Mouse (Mus musculus): Measurements from ENCODE around the gene Wnt2.

Wnt2 gene

DNA sequence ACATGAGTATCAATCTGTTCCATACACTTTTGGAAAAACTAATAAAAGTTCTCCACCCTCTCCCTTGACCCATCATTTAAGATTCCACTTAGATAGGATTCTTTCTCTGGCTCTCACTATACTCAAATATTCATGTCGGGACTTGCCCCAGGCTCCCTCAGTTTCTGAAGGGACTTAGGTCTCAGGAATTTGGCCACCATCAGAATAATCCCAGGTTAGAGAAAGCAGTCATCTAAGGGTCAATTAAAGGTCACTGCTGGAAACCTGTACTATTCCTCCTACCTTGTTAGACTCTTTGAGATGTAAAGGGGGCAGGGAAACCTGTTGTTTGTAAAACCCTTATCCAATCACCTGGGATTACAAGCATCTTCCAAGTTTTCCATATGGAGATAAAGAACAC lies 53.2 kb downstream of the Wnt2 start:
- DNase-seq: no peak

DNA sequence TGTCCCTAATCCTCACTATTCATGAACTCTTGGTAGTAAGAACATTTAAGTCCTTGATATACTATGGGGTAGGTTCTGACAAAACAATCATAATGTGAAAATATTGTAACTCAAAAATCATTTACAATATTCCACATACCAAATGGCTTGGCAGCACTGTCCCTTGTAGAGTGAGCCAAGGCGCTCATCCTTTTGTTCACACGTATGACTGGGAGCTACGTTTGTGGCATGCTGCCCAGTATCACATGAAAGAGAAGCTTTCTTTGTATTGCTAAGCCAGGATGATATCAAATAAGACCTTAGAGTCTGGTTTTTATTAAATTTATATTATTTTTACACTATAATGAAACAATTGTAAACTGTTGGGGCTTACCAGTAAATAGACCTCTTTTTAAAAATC lies 56.0 kb downstream of the Wnt2 start:
- DNase-seq: no peak

DNA sequence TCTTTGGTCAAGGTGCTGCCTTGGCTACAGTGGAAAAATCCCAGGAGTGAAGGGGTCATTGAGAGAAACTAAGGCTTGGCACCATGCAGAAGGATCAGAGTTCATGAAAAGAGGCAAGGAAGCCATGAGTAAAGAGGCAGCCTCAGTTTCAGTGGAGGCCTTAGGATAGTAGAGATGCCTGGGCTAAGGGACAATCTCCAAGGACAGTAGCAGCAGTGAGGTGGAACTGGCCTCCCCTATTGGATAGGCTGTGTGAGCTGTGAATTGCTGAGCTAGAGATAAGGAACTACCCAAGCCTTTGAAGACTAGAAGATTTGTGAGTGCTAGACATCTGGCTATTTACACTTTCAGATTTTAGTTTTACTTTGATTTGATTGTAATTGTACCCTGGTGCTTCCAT lies 59.0 kb downstream of the Wnt2 start:
- DNase-seq: no peak

DNA sequence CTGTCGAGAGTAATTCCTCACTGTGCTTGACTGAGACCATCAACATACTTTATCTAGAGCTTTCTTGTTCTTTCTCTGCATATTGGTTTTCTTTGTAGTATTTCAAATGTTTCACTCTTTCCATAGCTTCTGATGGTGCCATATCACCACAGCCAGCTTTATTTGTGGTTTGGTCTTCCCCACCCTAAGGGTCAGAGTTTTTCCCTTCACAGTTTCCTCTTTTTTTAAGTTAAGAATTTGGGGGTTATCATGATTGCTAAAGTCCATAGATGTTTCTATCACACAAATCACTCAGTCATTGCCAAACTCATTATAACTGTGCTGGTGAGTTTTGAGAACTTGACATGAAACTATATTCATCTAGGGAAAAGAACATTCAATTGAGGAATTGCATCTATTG lies 60.6 kb downstream of the Wnt2 start:
- DNase-seq: no peak

DNA sequence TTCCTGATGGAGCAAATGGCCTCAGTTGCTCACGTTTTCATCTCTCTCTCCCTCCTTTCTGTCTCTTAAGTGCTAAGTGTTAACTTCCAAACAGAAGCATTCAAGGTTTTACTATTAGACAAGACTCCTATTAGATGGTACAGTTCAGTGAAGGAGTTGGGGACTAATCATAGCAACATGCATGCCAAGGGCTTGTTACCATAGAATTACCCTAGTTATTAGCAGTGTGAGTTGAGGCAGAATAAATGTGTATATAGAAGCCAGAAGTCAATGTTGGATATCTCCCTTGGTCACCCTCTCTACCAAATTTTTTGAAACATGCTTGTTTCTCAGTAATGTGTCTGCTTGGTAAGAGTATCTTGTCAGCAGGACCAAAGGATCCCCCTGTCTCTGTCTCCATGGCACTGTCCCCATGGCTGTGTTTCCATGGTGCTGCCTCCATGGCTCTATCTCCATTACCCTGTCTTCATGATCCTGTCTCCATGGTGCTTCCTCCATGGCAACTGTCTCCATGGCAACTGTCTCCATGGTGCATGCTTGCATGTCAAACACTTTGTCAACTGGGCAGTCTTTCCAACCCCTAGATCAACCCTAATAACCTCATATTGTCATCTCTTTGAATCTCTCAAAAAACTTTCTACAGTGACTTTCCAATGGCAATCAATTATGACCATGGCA lies 61.8 kb downstream of the Wnt2 start:
- DNase-seq: no peak

DNA sequence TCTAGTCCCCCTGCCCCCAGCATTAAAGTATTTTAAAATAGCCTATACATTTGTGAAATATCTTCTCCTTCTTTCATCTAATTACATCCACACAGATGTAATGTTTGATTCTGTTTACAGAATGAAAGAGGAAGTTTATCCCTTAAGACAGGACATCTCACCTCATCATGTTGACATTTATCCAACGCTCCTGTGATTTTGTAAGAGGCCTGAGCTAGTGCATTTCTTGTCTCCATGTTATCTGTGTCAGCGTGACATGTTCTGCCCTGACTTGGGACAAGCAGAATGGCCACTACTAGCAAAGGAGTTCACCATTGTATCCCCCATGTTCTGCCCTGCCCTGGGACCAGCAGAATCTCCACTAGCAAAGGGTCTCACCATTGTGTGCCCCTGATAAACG lies 66.9 kb downstream of the Wnt2 start:
- DNase-seq: no peak

DNA sequence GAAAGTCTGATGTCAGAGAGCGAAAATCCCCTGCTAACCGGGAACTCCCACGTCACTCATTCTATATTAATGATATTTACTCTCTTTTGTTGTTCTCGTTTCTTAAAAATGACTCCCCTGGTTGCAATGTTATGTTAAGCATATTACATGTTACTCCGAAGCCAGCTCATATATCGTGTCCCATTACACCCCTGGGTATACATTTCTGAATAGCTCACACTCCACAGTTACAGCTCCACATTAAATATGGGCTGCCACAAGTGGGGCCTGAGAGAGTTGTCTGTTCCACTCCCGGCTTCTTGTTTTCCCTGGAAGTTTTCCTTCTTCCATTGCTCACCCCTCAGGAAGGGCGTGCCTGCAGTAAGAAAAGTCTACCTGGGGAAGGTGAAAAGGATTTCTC lies 78.6 kb downstream of the Wnt2 start:
- no peak for DNase-seq

DNA sequence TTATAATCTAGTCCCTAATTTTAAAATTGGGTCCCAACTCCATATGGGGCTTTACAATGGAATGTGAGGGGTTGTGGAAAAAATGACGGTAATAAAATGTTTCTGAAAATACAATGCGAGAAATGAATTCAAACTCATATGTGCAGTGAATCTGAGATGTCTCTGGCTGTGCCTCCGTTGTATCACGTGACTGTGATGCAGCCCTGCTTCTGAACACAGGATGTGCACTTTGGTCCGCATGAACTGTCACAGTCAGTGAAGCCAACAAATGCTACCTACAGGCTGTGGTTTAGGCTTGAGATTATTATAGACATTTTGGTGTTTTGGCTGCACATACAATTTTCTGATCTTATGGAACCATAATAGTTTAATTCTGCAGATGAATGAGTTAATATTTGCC lies 81.3 kb downstream of the Wnt2 start:
- DNase-seq: no peak

DNA sequence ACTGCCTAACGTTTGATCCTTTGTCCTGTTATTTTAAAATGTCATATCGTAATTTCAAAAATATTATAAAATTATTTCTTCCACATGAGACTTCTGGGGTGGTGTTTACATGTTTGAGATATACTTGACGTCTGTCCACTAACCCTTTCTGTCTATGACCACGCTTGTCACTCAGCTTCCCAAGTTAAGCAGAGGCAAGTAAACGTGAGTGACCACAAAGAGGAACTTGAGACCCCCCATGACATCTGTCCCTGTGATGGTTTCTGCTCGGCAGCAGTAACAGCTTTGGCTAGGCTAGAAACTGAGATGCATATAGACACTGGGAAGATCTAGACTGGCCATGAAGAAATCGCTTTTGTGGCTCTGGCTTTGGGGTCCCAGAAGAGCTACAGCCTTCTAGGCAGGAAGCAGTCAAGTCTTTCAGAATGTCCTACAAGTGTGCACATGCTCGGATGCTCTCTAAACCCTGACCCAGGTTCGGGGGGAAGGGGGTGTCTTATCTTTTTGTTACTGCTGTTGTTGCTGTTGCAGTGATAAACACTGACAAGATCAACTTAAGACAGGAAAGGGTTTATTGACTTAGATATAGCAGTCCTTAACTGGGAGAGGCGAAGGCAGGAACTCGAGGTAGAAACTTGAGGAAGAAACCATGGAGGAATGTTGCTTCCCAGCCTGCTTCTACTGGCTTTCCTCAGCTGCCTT lies 83.1 kb downstream of the Wnt2 start:
- no peak for DNase-seq

DNA sequence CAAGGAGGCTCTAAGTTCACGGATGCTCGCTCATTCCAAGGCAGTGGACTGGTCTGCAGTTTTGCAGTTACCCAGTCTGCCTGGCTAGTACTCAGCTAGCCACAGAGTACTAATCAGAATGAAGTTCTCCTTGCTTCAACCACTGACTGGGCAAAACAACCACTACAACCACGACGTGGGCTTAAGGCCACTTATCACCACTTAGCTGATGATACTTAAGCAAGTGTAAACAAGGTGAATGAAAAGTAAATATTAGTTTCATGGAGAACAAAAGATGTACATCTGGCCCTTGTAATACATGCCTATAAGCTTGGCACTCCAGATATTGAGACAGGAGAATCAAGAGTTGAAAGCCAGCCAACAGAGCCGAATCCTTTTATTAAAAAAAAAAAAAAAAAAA lies 83.9 kb downstream of the Wnt2 start:
- DNase-seq: no peak

DNA sequence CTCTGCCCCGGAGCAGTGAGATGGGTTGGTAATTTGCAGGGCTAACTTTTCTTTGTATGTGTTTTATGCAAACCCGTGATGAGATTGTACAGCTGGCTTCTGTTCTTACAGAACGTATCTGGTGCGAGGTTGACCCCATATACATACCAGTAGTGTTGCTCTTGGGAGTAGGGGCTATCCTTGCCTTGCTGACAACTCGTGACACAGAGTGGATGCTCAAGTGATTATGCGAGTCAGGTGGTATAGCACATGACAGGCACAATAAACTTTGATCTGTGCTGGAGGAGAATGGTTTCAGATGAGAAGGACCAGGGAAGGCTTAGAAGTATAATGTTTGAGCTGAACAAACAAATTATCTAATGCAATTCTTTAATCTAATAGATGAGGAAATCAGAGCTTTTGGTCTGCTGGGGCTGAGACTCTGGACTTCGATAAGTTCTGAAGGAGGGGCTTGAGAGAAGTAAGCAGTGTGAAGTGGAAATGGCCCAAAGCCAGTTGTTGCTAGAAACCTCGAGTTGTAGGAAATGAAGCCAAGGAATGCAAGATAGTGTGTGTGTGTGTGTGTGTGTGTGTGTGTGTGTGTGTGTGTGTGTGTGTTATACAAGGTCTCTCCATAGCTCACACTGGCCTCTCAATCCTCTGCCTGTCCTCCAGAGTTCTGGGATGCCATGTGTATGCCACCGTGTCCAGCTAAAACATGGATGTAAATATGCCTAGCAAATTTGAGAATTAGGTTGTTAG lies 86.3 kb downstream of the Wnt2 start:
- DNase-seq: no peak

DNA sequence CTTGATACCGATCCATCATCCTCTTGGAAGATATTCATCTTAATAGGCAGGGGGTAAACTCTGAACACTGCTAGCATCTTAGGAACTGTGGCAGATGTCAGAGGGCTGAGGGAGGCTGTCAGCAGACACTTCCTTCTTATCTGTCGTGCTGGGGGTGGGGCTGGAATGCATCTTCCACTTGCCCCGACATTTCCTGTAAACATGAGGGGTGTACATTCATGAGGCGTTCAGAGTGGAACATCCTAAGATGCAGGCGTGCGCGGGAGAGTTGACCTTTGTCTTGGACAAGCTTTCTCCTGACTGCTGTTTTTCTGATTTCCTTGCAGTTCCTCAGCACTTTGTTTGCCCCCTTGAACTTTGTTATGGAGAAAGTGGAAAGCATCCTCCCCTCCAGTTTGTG lies 88.0 kb downstream of the Wnt2 start:
- DNase-seq: no peak

DNA sequence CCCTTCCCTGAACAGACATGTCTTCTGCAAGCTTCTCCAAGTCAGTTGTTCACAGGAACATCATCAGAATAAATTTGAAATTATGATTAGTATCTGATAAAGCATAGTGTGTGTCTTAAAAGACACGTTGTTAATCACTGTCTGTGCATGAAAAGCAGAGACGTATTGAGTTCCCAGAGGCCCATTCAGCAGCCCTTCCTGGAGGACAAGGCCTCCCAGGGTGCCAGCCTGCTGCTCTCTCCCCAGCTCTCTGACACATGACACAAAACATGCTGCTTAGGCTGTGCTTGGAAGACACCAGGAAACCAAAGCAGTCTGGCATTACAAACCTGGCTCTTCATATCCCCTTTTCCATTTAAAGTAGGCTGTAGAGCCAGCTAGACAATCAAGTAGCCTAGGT lies 88.5 kb downstream of the Wnt2 start:
- no peak for DNase-seq
